Mouse (Mus musculus): ENCODE measurements around the gene Fbf1. TPM values are rescaled to one million over a fixed set of nuclear protein-coding genes. Genes with fewer than 3 reads are reported as not detected.

Fbf1 gene
- total and polyA plus RNA-seq, 3 experiments = 21.4 to 37.8 (median 30.4) TPM

DNA sequence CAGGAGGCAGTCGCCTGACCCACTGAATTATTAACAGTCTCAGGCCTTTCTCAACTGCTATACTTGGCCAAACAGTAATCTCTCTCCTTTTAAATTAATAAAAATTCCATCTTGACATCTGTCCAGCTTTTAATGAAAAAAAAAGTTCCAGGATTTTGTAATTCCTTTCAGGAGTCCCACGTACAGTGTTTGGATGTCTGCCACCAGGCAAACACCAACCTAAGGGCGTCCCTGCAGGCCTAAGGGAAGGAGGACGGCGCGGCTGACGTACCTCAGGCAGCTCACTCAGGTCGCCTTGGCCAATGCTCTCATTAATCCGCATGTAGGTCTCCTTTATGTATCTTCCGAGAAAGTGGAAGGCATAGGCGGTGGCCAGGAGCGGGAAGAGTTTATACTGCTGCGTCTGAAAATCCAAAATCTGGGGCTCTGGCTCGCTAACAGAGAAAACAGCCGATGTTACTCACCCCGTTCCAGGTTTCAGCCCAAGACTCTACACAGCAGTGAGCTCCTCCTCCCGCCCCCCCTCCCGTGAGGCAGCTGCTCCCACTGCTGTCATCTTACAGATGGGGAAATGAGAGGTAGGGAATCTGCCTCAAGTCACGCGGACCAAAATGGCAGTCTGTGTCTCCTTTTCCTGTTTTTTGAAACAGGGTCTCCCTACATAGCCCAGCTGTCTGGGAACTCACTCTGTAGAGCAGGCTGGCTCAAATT, 10.6 kb upstream of the Fbf1 start:
- no peak for DNase-seq

DNA sequence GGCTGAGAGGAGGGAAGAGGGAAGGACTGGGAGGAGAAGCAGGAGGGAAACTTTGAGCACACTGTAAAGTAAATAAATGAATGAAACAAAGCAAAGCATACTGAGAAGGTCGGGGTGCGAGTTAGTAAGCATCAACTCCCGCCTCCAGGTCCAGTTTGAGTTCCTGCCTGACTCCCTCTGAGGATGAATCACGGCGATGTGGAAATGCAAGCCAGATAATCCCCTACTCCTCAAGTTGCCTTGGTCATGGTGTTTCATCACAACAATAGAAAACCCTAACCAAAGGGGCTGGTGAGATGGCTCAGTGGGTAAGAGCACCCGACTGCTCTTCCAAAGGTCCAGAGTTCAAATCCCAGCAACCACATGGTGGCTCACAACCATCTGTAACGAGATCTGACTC, 8.0 kb upstream of the Fbf1 start:
- peak; percentile 62 for DNase-seq

DNA sequence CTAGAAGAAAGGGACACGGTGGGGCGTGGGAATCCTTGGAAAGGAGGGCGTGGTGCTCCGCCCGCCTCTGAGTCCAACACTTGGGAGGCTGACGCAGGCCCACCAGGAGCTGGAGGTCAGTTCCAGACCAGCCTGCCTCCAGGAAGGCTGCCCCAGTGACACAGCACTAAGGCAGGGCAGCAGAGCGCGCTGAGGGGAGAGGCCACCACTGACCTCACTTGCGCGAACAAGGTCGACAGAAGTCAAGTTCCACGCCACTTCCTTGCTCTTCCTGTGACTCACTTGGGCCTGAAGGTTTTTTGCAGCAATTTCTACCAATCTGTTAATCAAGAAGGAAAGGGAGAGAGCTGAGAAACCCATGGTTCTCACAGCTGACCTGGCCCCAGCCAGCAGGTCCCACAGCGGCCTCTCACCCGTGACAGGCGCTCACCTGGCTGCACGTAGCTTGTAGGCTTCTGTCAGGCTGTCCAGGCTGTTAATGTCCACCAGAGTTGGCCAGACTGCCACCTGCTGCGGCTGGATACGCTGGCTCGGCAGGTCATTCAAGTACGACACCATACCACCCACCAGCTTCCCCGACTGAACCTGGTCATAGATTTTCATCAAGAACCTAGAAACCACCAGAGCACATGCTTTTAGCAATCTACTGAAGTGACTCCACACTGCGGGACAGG, 6.9 kb upstream of the Fbf1 start:
- DNase-seq = peak; percentile 79

DNA sequence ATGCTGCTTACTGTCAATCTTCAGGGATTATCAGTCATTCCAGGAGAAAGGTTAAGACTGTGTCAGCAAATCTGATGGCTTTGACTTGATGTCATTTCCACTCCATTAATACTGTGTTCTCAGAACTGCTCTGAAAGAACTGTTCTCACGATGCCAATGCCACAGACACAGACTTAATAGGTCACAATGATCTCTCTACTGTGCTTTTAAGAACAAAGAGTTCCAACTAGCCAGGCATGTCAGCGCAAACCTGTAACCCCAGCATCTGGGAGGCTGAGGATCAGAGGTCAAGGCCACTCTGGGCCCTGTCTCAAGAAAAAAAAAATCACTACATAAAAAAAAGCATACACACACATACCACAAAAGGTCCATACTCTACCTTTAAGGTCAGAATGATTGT, 4.0 kb upstream of the Fbf1 start:
- DNase-seq = no peak

DNA sequence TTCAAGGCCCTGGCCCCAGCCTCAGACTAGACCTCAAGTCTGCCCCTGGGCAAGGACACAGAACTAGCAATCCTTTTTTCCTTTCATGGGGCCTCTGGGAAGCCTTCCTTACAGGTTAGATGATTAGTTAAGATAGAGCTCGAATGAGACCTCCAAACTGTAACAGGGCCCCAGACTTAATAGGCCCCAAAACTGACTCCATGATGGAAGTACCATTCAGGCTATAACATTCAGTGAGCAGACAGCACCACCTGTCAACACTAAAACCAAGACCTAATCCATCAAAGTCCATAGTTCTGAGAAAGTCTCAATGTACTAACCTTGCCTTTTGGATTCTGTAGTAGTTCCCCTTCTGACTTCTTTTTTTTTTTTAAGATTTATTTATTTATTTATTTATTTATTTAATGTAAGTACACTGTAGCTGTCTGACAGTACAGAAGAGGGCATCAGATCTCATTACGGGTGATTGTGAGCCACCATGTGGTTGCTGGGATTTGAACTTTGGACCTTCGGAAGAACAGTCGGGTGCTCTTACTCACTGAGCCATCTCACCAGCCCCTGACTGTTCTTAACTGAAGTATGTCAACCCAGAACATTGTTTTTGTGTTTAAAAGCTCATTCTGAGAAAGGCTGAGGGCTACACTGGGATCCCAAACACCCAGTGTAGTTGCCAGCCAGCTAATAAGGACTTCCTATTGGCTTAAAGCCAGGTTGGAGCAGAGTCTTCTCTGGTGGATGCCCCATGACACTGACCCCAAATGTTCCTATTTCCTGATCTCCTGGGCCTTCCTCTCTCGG, 2.2 kb upstream of the Fbf1 start:
- no peak for DNase-seq

DNA sequence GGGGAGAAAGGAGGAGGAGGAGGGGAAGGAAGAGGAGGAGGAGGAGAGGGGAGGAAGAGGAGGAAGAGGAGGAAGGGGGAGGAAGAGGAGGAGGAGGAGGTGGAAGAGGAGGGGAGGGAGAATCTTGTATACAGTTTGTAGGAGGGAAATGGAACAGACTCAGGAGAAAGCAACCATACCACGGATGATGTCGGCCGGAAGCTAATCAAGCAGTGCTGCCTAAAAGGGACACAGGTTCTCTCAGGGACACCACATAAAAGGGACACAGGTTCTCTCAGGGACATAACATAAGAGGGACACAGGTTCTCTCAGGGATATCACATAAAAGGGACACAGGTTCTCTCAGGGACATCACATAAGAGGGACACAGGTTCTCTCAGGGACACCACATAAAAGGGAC, 1.2 kb upstream of the Fbf1 start:
- no peak for DNase-seq

DNA sequence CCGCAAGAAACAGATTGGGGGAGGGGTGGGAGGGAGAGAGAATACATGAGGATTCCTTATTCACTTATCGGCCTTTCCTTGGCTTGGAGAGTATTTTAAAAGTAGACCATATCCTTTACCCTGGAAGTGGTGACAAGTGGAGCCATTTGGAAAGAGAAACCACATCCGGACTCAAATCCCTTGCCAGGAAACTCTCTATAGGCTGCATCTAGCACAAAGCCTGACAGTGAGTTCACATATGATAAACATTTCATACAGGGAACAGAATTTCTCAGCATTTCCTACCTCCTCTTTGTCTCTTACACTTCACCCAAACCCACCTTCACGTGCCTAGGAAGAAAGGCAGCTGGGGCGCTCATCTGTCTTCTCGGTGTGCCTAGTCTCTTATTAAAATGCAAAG, 734 bp downstream of the Fbf1 start:
- no peak for DNase-seq

DNA sequence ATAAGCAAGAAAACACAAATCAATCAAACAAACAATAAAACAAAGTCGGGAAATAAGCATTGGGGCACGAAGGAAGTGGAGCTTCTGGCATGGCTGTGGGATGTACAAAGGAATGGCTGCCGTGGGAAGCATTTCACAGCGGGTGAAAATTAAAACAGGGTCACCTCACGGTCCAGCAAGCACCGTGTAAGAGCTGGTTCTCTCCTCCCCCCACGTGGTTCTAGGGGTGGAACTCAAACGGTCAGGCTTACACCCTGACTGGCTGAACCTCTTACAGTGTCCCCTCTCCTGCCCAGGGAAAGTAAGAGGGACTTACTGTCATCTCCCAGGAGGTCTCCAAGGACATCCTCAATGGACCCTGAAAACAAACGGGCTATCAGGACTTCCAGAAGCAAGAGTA, 5.0 kb downstream of the Fbf1 start:
- DNase-seq = no peak

DNA sequence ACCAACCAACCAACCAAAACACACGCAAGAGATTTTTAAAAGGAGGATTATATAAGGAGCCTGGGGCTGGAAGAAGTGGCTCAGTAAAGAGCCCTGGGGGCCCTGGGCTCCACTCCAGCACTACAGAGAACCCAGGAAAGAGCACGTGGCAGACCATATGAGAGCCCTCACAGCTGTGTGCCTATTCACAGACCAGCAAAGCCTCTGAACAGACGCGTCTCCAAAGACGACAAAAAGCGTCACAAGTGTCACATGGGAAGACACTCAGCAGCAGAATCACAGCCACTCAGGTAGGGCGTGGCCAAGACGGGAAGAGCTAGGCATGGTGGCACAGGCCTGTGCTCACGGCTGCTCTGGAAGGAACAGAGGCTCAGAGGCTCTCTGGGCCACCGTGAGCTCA, 5.8 kb downstream of the Fbf1 start:
- no peak for DNase-seq

DNA sequence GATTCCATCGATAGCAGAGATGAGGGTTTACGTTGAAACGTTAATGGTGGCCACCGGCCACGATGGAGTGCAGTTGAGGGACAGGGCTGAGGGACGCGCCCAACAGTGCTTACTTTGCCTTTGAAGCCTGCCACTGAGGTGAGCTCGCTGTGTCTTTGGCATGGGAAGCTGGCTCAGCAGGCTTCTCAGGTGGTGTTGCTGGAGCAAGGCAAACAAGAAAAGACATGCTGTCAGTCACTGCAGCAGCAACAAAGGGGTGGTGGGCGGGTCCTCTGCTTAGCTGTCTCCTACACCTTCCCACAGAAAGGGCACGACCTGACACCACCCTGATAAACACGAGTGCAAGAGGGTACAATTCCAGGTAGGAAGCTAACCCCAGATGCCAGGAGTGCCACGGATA, 6.7 kb downstream of the Fbf1 start:
- no peak for DNase-seq

DNA sequence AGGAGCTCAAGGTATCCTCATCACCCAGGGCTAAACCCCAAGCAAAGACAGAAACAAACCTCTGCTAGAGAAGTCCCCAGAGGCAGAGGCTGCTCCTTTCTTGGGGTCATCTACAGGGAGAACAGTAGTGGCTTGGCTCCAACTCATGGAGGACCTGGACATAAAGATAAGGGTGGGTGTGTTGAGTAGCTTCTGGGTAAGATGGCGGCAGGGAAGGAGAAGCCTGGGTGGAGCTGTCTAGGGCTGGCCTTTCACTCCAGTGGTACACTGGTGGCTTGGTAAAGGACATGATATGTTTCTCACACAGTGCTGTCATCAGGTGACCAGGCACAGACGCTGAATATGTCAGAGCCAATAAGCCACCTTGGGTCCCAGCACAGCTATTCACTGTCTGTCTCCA, 17.0 kb downstream of the Fbf1 start:
- DNase-seq = no peak

DNA sequence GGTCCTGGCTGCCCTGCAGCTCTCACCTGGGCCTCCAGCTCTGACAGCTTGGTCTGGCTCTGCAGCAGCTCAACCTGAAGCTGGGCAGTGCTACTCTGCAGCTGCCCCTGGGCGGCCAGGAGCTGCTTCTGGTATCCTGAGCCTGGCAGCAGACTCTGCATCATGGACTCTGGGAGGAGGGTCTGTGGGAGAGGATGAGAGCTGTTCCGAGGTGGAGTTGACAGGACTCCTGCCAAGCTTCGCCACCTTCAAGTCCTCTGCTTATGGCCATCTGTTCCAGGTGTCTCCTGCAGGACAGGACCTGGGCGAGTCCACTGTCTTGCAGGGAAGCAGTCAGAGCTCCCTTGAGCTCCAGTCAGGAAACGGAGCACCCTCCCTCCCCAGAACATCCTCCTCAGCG, 18.6 kb downstream of the Fbf1 start:
- no peak for DNase-seq

DNA sequence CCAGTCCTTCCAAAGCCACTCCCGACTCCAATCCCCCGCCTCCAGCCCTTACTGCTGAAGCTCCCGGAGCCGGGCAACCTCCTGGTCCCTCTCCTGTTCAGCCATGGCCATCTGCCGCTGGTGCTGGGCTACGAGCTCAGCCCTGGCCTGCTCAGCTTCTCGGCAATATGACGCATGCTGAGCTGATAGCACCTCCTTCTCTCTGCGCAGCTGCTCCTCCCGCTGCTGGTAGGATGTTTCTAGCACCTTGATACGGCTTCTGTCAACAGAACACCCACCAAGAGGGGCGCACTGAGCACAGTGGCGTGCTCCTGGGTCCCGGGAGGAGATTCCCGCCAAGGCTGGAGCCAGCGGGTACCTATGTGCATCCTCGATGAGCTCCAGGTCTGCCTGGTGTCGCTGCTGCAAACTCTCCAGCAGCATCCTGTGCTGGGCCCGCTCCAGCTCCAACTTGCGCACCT, 19.2 kb downstream of the Fbf1 start:
- DNase-seq = no peak

DNA sequence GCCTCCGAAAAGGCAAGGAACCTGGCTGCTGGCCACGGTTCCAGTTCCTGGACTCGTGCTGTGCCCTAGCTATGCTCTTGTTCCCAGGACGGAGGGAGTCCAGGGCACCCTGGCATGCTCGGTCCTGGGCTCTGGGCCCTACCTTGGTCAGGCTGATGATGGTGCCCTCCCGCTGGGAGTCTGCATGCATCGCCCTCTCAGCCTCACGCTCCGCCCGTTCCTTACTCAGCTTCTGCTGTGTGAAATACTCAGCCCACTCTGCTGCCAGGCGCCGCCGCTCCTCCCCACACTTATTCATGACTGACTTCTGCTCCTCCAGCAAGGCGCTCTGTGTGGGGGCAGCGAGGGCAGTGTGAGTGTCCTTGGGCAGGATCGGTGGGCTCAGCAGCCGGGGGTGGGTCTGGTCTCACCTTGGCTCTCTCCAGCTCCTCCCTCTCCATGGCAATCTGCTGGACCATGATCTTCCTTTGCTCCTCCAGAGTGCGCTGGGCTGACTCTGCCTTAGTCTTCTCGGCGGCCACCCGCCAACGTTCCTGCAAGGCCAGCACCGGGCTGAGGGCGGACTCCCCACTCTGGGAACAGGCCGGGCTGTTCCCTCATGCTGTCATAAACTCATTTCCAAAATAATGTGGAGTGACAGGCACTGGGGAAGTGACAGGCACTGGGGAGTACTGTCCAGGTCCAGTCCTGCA, 21.5 kb downstream of the Fbf1 start:
- DNase-seq = no peak

DNA sequence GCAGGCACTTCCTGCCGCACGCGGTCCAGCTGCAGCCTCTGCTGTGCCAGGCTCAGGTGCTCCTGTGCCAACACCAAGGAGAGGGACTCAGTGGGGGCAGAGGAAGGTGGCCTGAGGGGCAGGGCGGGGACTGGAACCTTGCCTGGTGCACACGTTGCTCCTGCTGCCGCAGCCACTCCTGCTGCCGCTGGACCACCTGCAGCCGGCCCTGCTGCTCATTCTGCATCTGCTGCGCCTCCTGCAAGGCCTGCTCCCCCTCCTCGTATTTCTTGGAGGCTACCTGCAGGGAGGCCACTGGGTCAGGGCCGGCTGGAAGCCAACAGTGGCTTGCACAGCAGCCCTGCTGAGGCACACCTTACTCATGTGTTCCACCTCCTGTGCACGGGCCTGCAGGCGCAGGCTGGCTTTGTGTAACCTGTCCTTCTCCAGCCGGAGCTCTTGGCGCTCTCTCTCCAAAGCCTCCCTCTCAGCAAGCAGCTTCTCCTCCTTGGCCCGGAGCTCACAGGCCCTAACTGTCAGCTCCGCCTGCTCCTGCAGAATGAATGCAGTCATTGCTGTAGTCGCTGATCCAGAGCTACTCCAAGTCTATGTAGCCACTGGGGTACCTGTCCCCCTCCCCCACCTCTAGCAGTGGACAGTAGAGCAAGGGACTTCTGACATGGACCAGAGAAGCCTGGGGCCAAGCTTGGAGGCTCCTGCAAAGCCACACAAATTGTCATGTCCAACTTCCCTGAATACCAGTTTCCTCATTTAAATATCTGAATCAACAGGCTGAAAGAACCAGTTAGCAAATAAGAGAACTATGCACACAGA, 22.3 kb downstream of the Fbf1 start:
- no peak for DNase-seq

DNA sequence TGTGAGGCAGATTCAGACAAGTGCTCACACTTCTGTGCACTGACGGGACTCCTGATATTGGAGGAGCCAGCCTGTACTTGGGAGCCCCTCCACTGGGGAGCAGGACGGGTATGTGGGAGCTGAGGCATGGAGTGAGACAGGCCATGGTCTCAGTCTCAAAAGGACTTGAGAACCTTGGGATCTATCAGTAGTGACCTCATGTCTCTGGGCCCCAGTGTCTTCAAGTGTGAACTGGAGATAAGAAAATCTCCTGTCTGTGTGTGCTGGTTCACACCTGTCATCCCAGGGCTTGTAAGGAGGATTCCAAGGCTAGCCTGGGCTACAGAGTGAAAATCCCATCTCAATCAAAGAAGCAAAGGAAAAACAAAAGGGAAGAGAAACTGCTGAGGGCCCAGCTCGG, 24.5 kb downstream of the Fbf1 start:
- no peak for DNase-seq

DNA sequence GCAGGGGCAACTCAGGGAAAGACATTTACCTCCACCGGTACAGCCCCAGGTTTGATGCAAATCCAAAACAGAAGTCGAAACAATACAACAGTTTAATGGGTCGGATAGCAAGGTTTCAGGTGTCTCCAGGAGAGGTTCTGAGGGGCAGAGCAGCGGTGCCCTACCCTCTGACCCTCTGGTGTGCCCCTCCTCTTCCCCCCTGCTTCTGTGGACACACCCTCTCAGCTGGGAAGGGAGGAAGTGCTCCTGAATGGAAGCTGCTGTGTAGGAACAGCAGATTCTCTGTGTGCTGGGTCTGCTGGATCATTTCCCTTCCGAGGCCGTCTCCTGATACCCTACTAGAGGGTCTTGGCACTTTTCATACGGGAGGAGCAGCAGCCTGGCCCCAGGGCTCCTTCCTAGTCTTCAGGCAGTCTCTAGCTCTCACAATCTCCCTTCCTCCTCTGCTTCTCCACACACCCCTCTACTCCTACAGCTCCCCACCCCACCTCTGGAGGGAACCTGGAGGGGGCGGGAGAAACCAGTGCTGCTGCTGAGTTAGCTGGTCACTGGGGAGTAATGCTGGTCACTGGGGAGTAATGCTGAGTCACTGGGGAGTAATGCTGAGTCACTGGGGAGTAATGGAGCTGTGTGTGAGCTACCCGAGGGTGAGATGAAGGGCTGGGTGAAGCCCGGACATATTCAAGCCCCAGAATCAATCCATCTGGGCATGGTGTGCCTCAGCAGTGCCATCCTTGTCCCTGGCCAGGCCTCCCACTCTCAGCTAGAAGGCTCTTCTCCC, 25.6 kb downstream of the Fbf1 start:
- peak; percentile 86 for DNase-seq

DNA sequence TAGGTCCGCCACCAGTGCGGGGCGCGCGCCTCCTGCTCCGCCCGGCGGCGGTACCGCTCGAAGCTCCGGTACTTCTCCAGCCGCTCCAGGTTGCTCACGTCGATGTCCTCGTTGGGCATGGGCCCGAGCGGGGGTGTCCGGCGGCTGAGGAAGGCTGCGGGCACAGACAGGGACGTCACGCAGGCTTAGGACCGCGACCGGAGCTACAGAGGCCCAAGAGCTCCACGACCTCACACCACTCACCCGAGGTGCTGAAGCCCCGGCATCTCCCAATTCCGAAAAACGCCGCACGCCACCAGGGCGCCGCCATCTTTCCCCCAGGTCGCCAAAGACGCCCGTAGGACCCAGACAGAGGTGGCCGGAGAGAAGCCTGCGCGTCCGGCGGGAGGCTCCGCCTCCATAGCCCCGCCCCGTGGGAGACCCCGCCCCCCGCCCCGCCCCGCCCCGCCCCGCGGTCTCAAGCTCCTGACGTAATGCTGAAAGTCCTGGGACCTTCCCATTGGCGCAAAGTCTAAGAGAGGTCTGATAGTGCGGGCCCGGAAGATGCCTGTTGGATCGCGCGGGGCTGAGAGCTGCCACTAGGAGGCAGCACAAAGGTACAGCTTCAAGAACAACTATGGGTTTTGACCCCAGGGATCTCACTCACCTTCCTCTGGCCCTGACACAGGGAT, 29.4 kb downstream of the Fbf1 start, which contains the start of gene Mrpl38:
Mrpl38 (minus strand) TSS at position 401 of the 671 bp plus-strand sequence.
- peak; percentile 93 for DNase-seq

DNA sequence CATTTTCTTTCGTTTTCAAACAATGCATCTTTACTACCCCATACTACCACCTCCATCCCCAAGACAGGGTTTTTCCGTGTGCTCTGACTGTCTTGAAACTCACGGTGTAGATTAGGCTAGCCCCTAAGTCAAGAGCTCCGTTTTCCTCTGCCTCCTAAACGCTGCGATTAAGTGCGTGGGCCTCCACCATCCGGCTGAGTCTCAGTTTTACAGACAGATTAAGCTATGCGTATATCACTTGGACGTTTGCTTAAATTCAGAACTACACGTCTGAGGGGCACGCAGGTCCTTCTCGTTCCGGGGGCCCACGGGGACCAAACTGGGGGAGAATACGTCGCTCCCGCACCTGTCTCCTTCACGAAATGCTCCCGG, 29.9 kb downstream of the Fbf1 start:
- no peak for DNase-seq

DNA sequence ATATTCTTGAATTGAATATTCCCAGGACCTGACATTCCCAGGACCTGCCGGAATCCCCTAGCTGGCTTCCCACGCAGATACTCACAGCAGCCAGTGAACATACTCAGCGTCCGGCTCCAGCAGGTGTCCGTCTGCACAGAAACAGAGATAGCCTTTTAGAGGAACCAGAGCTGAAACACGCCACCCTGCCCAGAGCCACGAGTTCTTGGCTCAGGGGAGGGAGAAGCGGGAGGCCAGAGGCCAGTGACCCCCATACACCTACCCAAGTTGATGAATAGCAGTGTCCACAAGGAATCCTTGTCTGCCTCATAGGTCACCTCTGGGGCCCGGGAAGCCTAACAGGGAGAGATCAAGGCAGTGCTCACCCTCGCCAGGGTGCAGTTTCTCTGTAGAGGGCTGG, 33.8 kb downstream of the Fbf1 start:
- no peak for DNase-seq
